Mouse (Mus musculus) megakaryocyte, adult 5-6 weeks (primary cell): Measurements from ENCODE around the gene Gm21983. TPM values are rescaled to one million over a fixed set of nuclear protein-coding genes. Genes with fewer than 3 reads are reported as not detected.

Experiments used
- ATAC-seq: 2 replicates; pipeline ENCODE4 v1.8.0; 2016; ENCODE audit warnings: mild to moderate bottlenecking, inconsistent platforms; ENCODE audit not compliant: poor library complexity, severe bottlenecking
- total RNA-seq, 2 experiments: library from RNA; stranded (forward) in 1 of 2; stranded (reverse) in 1 of 2; fragments of 153-499, 151-499 nt in 1 of 2; fragments of 221-1000, 200-1000 nt in 1 of 2; gene quantifications; 2 replicates each; pipeline versions ENCODE4 v1.2.3 to v1.2.4; 2015 to 2017

The Gm21983 gene
- total RNA-seq, 2 experiments from 2014 or later: not detected

DNA sequence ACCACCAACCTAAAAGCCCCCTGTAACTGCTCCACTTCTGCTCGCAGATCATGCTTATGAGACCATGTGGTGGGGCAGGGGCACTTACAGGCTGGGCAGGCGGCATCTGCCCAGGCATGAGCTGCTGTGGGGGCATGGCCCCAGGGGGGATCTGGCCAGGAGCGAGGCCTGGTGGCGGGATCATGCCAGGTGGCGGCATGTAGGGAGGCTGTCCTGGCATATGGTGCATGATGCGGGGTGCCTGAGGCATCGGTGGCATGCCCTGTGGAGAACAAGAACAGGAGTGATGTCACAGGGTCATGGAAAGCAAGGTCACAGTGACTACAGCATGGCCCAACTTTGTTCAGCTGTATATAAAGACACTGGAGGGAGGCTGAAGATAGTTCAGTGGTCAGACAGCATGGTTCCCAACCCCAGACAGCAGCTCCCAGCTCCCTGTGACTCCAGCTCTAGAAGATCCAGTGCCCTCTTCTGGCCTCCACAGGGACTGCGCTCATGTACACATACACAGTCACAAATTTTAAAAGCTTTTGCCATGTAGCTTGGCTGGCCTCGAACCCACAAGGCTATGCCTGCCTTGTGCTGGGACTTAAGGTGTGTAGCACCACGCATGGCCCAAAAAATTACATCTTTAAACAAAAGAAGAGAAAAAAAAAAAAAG, 8.5 kb upstream of the Gm21983 start:
- no peak for ATAC-seq

DNA sequence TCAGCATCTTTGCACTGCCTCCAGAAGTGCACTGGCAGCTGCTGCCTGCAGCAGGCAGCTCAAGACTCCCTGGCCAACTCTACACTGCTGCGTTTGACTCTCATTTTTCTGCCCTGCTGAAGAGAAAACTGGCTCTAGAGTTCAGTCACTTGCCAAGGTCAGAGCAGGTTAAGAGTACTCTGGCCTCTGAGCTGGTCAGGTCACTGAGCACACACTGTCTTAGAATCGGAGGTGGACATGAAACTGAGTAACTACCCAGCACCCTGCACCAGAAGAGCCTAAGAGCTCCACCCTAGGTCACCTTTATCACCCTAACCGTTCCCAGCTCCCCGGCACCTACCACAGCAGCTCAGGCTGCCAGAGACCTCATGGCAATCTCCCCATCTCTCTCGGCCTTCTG, 5.1 kb upstream of the Gm21983 start:
- ATAC-seq: no peak

- ATAC-seq: peak; percentile 84
Observed at GRCm38 (mm10) chr7:27184964-27185363, 4.1 kb upstream of the Gm21983 start.

DNA sequence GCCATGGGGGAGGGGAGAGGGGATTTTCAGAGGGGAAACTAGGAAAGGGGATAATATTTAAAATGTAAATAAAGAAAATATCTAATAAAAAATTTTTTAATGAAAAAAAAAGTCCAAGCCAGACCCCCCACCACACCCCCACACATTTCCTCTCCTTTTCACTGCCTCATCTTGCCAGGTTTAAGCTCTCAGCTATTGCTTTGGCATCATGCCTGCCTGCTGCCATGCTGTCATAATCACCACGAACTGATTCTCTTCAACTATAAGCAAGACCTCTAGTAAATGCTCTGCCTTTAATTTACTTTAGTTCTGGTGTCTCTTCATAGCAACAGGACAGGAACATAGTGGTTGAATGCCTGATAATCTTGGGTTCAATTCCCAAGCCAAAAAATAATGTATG, 1.6 kb upstream of the Gm21983 start:
- no peak for ATAC-seq

DNA sequence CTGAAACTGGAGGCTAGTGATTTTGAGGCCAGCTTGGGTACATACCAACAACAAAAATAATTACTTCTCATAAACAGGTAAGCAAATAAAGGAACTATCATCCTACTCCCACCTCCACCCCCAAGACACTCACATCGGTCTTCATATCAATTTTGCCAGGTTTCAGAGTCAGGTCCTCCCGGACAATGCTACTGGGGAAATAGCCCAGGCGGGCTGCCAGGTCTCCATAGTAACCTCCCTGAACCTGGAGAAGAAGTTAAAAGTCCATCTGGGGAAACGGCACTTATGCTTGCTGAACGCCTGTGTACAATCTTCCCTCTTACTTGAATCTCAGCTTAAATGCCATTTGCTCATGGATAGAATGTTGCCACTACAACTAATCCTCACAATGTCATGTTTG, 850 bp downstream of the Gm21983 start:
- ATAC-seq: no peak

GRCm38 (mm10) chr7:27179217-27179918, 1.5 kb downstream of the Gm21983 start:
- no peak for ATAC-seq

DNA sequence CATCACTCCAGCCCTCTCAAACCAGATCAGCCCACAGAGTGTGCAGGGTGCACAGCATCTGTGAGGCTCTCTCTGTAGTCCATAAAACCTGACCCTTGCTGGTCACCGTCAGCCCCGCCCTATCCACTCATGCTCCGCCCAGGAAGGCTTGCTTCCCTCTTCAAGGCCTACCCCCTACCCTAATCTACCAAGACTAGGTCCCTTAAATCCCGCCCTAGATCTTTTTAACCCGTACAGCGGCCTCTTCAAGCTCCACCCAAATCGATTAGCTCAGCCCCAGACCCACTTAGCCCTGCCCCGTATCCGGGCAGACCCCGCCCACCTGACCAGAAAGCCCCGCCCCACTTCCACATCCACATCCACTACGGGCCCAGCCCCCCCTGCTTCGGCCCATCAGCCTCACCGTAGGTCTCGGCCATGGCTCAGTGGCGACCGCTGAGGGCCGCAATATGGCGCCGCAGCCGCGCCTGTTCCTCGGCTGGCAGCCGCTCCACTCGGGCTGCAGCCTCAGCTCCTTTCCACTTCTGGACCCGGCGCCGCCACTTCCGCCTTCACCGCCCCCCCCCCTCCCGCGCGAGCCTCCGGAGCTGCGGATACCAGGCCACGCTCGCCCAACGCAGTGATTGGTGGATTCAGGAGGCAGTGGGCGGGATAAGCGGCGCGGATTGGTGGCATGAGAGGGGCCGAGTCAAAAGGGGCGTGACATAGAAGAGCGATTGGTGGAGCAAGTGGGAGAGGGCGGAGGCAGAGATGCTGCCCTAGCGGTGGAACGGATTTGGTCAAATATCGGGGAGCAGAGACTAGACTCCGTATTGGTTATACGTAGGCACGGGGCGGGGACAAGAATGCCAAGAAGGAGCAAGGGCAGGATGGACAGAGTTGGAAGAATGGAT, 2.3 kb downstream of the Gm21983 start, which contains the start of gene Rab4b:
Rab4b (minus strand) TSS at position 573 of the 893 bp plus-strand sequence.
- ATAC-seq: peak; percentile 93

- ATAC-seq: 0 out of 2 replicates have a peak, but pooled peaks have one; percentile 1
Observed at GRCm38 (mm10) chr7:27177942-27178323, 3.0 kb downstream of the Gm21983 start.

GRCm38 (mm10) chr7:27174896-27175295, 6.0 kb downstream of the Gm21983 start:
- no peak for ATAC-seq

GRCm38 (mm10) chr7:27174496-27174895, 6.4 kb downstream of the Gm21983 start:
- ATAC-seq: no peak

DNA sequence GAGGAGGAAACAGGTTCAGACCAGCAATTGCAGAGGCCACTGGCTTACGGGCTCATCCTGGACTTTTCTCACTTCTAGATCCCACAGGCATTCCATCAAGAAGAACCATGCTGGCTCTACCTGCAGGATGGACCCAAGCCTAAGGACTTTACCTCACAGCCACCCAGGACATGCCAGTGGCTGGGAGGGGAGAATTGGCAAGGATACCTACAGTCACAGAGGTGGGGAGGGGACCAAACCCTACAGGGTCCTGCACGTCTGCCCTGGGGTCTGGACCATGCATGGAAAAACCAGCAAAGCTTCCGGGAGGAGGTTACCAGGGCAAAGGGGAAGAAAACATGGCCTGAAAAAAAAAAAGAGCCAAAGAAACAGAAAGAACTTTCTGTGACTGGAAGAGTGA, 9.9 kb downstream of the Gm21983 start:
- ATAC-seq: no peak

- no peak for ATAC-seq
Observed at GRCm38 (mm10) chr7:27168371-27168770, 12.5 kb downstream of the Gm21983 start.

DNA sequence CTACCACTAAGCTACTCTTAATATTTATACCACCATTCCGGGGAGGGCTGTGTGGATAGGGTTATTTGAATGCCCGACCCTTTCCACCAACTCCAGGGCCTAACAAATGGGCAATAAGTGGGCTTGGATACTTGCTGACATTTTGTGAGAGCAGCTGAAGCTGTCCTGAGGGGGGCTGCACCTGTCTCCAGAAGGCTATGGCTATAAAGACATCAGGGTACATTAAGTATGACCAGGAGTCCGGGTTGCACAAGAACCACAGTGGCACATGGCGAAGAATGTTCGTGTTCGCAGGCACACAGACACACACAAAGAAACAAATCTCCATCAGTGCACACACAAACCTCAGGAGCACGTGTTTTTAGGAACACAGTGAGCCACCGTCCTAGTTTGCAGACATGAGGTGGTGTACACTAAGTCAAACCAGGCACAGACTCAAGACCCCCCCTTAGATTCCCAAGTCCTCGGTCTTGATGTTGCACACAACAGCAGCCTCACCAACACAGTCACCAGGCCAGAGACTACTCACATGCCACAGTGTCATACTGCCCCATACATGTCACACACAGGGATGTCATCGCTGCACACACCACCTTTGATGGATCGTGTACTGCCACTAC, 13.3 kb downstream of the Gm21983 start:
- ATAC-seq: peak; percentile 4; the same call in 1 of the 2 replicates

DNA sequence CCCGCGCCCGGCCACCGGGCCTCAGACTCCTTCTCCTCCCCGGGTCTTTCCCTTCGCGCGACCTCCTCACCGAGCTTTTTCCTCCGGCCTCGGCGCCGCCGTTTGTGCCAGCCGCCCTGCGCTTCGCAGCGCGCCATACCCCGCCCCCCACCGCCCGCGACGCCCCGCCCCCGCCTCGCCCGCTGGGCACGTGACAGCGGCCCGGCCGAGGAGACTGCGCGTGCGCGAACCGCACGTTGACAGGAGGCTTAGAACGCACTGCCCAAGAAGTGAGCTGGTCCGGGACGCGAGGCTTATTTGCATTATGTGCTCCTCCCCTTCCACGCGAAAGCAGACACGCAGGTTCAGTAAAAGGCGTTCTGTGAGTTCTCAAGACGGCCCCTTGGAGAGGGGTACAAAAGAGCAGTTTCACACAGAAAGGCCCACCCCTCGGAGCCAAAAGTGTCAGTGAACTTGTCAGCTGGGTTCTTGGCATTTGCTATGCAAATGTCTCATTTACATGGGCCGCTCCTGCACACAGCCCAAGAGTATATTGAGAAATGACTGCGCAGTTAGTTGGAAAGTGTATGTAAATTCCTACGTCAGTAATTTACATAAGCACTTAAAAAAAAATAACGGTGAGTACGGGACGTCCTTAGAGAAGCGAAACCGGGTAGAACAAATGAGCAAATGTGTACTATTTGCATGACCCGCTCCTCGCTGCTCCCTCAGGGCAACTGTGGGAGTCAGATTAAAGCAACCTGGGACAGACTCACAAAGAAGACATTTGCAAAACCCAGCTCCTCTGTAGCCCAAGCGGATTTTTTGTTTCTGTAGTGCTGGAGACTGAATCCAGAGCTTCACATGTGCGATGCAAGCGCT, 14.0 kb downstream of the Gm21983 start, which contains the start of gene Egln2:
Egln2 (minus strand) TSS at position 189 of the 861 bp plus-strand sequence.
- peak; percentile 69 for ATAC-seq

- ATAC-seq: peak; percentile 77
Observed at GRCm38 (mm10) chr7:27166229-27166613, 14.7 kb downstream of the Gm21983 start.

- no peak for ATAC-seq
Observed at GRCm38 (mm10) chr7:27165696-27166095, 15.2 kb downstream of the Gm21983 start.

DNA sequence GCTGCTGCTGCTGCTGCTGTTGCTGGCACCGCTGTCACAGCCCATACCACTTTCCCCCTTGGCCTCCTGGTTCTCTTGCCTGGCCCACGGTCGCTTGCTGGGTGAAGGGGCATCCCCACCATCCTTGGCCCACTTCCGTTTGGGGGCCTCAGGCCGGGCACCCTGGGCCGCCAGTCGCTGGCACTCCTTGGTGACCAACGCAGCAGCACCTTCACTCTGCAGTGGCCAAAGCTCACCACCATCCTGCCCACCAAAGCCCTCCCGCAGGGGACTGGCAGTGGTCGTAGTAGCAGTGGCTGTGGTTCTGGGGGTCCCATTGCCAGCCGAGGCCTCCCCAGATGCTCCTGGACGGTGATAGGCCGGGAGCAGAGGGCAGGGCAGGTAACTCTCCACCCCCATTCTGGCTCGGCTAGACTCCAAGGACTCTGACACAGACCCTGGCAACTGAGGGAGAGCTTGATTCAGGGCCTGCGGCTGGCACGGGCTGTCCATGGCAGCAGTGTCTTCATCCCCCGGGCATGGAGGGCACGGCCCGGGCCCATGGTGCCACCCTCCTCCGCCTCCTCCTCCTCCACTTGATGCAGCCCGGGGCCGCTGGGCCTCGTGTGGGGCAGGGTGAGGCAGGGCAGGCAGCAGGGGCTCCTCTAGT, 15.8 kb downstream of the Gm21983 start:
- ATAC-seq: no peak

- no peak for ATAC-seq
Observed at GRCm38 (mm10) chr7:27164112-27164947, 16.6 kb downstream of the Gm21983 start.

GRCm38 (mm10) chr7:27163450-27163805, 17.5 kb downstream of the Gm21983 start:
- no peak for ATAC-seq
